Mouse (Mus musculus): ENCODE results near the gene Ttc23. TPM values are rescaled to one million over a fixed set of nuclear protein-coding genes. Genes with fewer than 3 reads are reported as not detected.

Ttc23 gene
- 8.4 and 8.8 TPM in 2 replicates for polyA plus RNA-seq (2012; rRNA removed)

GRCm38 (mm10) chr7:67647277-67647676 is at the start of gene Ttc23:
Ttc23 (plus strand) TSS chr7:67647410.
- peaks cover 11% of the 10 kb centered on the region; the same call in 1 of the 2 replicates for H3K4me1 ChIP-seq (ENCODE audit: control insufficient read depth, insufficient read depth, low read length)
- no peaks in the 10 kb centered on the region for H3K36me3 ChIP-seq (ENCODE audit: control insufficient read depth, insufficient read depth, low read length)
- DNase-seq, result peak; percentile 85
- peak within 1 kb of the TSS; percentile 89 for H3K4me3 ChIP-seq (ENCODE audit: insufficient read depth, low read depth, low read length)
- WGBS, result 6% methylated on average over 5 of the region's 5 CpGs
- no peaks in the 10 kb centered on the region for H3K27me3 ChIP-seq (replicated peaks; ENCODE audit: control insufficient read depth, insufficient read depth, low read length)
- H3K27ac ChIP-seq (ENCODE audit: insufficient read depth, low read depth, low read length), result peak within 1 kb of the TSS; percentile 85
- TF ChIP-seq POLR2A (IDR thresholded peaks at IDR 0.05; ENCODE audit: low read depth, low read length) (no peak), CTCF (conservative IDR thresholded peaks at IDR 0.05; ENCODE audit: insufficient read depth, insufficient read length, low read depth, low read length) (no peak)

- Histone ChIP-seq H3K4me3 (ENCODE audit: insufficient read depth, low read depth, low read length) (no peak overlapping the region), H3K36me3 (ENCODE audit: control insufficient read depth, insufficient read depth, low read length) (no peaks in the 10 kb centered on the region), H3K27me3 (replicated peaks; ENCODE audit: control insufficient read depth, insufficient read depth, low read length) (no peaks in the 10 kb centered on the region), H3K4me1 (ENCODE audit: control insufficient read depth, insufficient read depth, low read length) (peaks cover 2% of the 10 kb centered on the region; the same call in 1 of the 2 replicates), H3K27ac (ENCODE audit: insufficient read depth, low read depth, low read length) (0 out of 2 replicates have a peak overlapping the region, but pooled peaks have one; percentile 24)
- TF ChIP-seq POLR2A (IDR thresholded peaks at IDR 0.05; ENCODE audit: low read depth, low read length), result no peak
- no peak for TF ChIP-seq CTCF (conservative IDR thresholded peaks at IDR 0.05; ENCODE audit: insufficient read depth, insufficient read length, low read depth, low read length)
- peak; percentile 78 for DNase-seq
- WGBS, result 61% methylated on average over 3 of the region's 3 CpGs
Measured at GRCm38 (mm10) chr7:67598050-67598449, 49.2 kb upstream of the Ttc23 start.

- no peak overlapping the region for H3K4me3 ChIP-seq (ENCODE audit: insufficient read depth, low read depth, low read length)
- WGBS, result 51% methylated on average over 6 of the region's 6 CpGs
- H3K36me3 ChIP-seq (ENCODE audit: control insufficient read depth, insufficient read depth, low read length), result no peaks in the 10 kb centered on the region
- H3K4me1 ChIP-seq (ENCODE audit: control insufficient read depth, insufficient read depth, low read length), result no peaks in the 10 kb centered on the region
- TF ChIP-seq POLR2A (IDR thresholded peaks at IDR 0.05; ENCODE audit: low read depth, low read length) (no peak), CTCF (conservative IDR thresholded peaks at IDR 0.05; ENCODE audit: insufficient read depth, insufficient read length, low read depth, low read length) (no peak)
- peak; percentile 36 for DNase-seq
- H3K27ac ChIP-seq (ENCODE audit: insufficient read depth, low read depth, low read length), result no peak overlapping the region
- H3K27me3 ChIP-seq (replicated peaks; ENCODE audit: control insufficient read depth, insufficient read depth, low read length), result no peaks in the 10 kb centered on the region
Measured at GRCm38 (mm10) chr7:67605114-67605513, 42.1 kb upstream of the Ttc23 start.

- WGBS, result 96% methylated on average over 1 of the region's 1 CpGs
- Histone ChIP-seq H3K4me3 (ENCODE audit: insufficient read depth, low read depth, low read length) (no peak overlapping the region), H3K4me1 (ENCODE audit: control insufficient read depth, insufficient read depth, low read length) (no peaks in the 10 kb centered on the region), H3K27ac (ENCODE audit: insufficient read depth, low read depth, low read length) (no peak overlapping the region), H3K27me3 (replicated peaks; ENCODE audit: control insufficient read depth, insufficient read depth, low read length) (no peaks in the 10 kb centered on the region), H3K36me3 (ENCODE audit: control insufficient read depth, insufficient read depth, low read length) (no peaks in the 10 kb centered on the region)
- TF ChIP-seq POLR2A (IDR thresholded peaks at IDR 0.05; ENCODE audit: low read depth, low read length) (no peak), CTCF (conservative IDR thresholded peaks at IDR 0.05; ENCODE audit: insufficient read depth, insufficient read length, low read depth, low read length) (no peak)
- no peak for DNase-seq
Measured at GRCm38 (mm10) chr7:67606250-67606649, 41.0 kb upstream of the Ttc23 start.

- TF ChIP-seq POLR2A (IDR thresholded peaks at IDR 0.05; ENCODE audit: low read depth, low read length), result no peak
- no peak for TF ChIP-seq CTCF (conservative IDR thresholded peaks at IDR 0.05; ENCODE audit: insufficient read depth, insufficient read length, low read depth, low read length)
- Histone ChIP-seq H3K27me3 (replicated peaks; ENCODE audit: control insufficient read depth, insufficient read depth, low read length) (no peaks in the 10 kb centered on the region), H3K27ac (ENCODE audit: insufficient read depth, low read depth, low read length) (no peak overlapping the region), H3K4me3 (ENCODE audit: insufficient read depth, low read depth, low read length) (no peak overlapping the region), H3K4me1 (ENCODE audit: control insufficient read depth, insufficient read depth, low read length) (no peaks in the 10 kb centered on the region), H3K36me3 (ENCODE audit: control insufficient read depth, insufficient read depth, low read length) (no peaks in the 10 kb centered on the region)
- 87% methylated on average over 5 of the region's 5 CpGs for WGBS
- no peak for DNase-seq
Measured at GRCm38 (mm10) chr7:67607669-67608347, 39.4 kb upstream of the Ttc23 start.

- no peaks in the 10 kb centered on the region for H3K36me3 ChIP-seq (ENCODE audit: control insufficient read depth, insufficient read depth, low read length)
- TF ChIP-seq POLR2A (IDR thresholded peaks at IDR 0.05; ENCODE audit: low read depth, low read length) (no peak), CTCF (conservative IDR thresholded peaks at IDR 0.05; ENCODE audit: insufficient read depth, insufficient read length, low read depth, low read length) (no peak)
- H3K4me3 ChIP-seq (ENCODE audit: insufficient read depth, low read depth, low read length), result no peak overlapping the region
- DNase-seq, result no peak
- H3K27ac ChIP-seq (ENCODE audit: insufficient read depth, low read depth, low read length), result no peak overlapping the region
- no peaks in the 10 kb centered on the region for H3K27me3 ChIP-seq (replicated peaks; ENCODE audit: control insufficient read depth, insufficient read depth, low read length)
- WGBS, result 74% methylated on average over 4 of the region's 4 CpGs
- 0 out of 2 replicates have a peak, but pooled peaks cover 3% of the 10 kb centered on the region for H3K4me1 ChIP-seq (ENCODE audit: control insufficient read depth, insufficient read depth, low read length)
Measured at GRCm38 (mm10) chr7:67608348-67609024, 38.7 kb upstream of the Ttc23 start.
